Mouse (Mus musculus) right cerebral cortex, postnatal 4 days (tissue): ENCODE results near the gene Gm28043.

Experiments used
- DNase-seq: peaks from one replicate; pipeline ENCODE4 v3.0.0-alpha.2; 2022

Gm28043 gene

DNA sequence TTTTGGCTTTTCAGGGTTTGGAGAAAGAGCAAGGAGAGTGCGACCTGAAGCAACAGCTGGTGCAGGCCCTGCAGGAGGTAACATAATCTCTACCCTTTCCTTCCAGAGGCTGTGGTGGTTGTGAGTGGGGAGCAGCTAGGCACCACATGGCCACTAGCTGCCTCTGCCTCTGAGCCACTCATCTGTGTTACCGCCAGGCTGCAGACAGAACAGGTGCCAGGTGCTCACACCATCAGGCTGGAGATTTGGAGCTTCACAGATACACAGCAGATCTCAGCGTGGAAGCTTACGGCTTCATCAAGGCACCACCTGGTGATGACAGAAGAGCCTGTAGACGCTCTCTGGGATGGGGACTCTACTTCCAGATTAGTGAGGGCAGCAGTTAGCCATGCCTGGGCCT is 14.3 kb downstream of the Gm28043 start:
- no peak for DNase-seq

DNA sequence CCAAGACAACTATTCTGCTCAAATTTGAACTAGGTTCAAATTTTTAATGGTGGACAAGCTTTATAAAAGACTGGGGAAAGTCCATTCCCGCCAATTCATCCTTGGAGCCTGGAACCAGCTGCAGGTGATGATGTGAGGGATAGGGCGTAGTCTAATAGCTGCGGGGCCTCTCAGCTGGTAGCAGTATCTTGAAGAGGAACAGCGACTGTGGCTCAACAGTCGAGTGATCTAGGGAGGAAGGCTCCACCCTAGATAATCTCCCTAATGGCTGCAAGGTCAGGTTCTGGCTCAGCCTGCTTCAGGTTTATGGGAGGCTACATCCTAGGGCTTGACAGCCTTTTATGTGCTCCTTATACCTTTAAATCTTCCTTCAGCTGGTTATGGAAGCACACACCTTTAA is 14.9 kb downstream of the Gm28043 start:
- no peak for DNase-seq

DNA sequence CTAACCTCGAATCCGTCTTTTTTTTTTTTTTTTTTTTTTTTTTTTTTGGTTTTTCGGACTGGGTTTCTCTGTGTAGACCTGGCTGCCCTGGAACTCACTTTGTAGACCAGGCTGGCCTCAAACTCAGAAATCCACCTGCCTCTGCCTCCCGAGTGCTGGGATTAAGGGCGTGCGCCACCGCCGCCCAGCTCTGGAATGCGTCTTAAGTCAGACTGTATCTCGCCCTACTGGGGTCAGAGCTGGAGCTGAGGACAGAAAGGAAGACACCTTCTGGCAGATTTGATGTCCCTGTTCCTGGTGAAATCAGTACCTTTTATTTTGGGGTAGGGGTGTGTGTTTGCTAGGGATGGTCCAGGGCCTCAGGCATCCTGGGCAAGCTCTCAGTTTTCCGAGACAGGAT is 17.6 kb downstream of the Gm28043 start:
- no peak for DNase-seq

DNA sequence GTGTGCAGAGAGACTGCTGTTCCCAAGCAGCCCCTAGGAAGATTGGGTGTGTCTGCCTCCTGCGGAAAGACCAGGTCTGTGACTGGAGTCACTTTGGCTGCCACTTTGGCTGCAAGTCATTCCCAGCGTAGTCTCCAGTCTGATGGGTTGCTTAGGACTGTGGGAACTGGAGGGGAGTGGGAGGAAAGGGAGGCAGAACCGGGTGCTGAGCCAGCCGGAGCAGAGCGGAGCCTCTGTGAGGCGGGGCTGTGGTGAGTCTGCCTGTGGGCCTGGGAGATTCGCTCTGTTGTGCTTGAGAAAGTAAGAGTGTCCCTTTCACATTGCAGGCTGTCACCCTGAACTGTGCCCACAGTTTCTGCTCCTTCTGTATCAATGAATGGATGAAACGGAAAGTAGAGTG is 20.8 kb downstream of the Gm28043 start:
- DNase-seq: no peak

DNA sequence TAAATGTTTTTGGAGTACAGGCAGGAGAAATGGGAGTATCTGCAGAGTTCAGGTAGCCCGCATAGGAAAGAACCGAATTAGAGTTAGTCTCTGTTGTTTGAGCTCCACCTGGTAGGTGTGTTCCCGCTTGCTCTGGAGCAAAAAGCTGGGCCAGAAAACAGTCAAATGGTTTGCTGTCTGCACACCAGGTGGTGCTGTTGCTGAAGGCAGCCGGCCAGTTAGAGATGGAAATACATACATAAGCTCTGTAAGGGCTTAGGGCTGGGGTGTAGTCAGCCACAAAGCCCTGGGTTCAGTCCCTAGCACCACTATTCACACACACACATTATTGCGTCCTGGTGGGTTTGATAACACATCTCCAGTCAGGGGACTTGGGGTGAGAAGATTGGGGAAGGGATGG is 21.4 kb downstream of the Gm28043 start:
- peak; percentile 52 for DNase-seq

DNA sequence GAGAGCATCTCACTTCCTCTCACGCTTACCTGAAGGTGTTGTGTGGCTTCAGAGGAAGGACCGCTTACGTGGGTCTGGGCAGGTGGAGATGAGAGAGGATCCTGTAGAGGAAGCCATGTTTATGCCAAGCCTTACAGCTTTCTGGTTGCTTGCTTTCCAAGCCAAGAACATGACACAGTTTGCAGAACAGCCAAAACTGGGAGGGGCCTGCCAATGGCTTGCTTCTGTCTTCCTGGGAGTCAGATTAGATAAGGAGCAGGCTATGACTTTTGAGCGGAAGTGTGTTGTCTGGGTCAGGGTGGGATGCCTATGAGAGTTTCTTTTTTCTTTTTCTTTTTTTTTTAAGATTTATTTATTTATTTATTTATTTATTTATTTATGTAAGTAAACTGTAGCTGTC is 22.7 kb downstream of the Gm28043 start:
- no peak for DNase-seq

DNA sequence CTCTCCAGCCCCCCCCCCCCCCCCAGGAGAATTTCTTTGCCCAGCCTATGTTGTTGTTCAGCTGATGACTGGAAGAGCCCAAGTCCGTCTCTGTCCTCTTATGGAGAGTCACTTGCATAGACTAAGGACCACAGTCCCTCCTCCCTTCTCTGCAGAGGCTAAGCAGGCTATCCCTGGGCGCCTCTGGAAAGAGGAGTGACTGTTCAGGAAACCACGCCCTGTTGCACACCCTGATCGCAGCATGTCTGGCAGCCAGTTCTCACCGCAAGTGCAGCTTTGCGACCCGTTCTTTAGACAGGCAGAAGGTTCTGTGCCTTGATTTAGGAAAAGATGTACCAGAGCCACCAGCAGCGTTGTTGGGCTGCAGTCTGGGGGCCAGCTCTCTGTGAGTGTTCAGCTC is 23.2 kb downstream of the Gm28043 start:
- DNase-seq: no peak

DNA sequence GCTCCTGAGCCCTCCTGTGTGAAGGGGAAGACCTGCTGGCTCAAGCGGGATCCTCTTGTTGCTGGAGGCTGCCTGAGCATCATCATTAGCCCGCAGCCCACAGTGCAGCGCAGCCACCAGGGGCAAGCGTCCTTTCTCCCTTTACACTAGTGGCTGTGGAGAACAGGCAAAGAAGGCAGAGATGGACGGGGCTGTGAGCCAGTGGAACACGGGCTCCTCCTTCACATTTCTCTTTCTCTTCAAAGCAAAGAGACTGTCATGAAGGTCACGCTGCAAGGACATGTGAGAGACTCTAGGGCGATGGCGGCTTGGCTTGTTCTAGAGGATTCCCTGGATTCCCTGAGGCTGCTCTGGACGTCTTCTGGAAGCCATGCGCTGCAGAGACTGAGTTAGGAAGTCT is 26.3 kb downstream of the Gm28043 start:
- DNase-seq: no peak

DNA sequence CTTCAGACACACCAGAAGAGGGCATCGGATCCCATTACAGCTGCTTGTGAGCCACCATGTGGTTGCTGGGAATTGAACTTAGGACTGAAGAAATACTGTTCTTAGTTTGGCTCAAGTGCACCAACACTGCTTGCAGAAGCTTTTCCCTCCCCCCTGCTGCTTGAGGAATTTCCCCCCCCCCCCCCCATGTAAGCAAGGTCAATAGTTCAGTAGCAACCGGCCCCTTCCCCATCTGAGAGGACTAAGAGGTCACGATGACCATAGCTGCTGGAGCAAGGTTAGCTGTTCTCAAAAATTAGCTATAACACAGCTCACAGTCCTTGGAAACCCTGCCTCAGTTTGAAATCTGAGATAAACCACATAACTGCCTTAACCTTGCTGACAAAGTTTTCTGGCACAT is 27.5 kb downstream of the Gm28043 start:
- DNase-seq: no peak

DNA sequence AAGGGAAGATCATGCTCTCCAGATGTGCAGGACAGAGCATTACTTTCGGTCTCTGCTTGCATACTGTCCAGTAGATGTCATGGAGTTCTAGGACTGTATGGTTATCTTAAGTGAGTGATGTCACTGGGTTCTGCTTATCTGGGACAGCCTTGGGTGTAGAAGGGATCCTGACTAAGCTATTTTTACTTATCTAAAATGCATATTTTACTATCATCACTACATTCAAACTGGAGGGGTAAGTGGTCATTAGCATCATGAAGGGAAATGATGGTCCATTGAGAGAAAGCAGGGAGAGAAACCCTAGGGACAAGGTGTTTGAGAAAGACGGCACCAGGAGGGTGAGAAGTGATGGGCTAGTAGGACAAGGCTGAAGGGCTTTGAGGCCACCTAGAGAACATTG is 43.6 kb downstream of the Gm28043 start:
- DNase-seq: no peak

DNA sequence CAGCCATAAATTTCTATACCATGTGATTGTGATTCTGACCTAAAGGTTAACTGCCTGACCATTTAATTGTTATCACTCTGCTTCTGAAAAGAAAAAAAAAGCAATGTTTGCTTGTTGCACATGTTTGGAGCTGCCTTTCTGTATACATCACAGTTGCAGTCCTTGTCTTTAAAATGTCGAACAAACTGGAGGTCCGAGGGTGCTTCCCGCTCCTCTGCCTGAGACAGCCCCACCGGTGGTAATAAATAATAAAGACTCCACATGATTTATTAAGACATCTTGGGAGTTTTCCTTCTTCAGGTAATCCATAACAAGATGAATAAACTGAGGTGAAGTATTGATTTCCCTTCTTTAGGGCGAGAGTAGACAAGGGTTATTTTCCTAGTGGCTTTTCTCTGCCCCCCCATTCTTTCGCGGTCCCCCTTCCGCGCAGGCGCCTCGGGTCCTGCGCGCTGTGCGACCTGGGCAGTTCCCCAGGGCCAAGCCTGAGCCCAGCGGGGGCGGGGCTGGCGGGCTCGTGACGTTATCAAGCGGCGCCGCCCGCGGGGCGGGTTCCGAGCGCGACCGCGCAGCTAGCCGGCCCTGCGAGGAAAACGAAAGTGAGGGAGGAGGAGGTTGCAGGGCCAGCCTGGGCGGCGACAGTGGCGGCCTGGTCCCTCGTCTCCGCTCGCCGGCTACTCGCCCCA is 45.5 kb downstream of the Gm28043 start, which contains the start of gene Cmtr1:
TSS of gene Cmtr1 (plus strand) at position 520 of the 686 bp plus-strand sequence.
- peak; percentile 92 for DNase-seq

DNA sequence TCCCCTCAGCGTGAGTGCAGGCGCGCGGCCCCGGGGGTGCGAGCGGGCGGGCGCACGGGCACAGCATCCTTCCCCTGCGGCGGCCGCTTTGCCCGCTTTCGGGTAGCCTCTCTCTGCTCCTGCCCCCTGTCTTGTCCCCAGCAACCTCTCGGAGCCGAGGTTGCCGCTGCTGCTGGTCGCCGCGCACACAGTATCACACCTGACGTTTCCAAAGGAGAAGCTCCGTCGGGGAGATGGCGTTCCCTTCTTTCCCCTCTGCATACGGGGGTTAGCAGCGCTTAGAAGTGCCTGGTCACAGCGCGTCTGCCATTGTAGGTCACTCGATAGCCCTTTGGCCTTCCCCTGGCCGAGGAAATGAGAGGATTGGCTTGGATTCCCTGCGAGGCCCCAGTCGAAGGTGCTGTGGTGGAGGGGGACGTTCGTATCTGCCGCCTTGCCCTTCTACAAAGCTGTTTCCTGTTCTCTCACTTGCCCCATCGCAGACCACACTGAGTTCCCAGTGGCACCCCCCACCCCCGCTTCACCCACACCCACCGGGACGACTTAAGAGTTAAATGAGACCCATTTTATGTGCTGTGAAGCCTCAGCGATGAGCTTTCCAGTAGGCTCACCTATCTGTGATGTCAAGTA is 46.2 kb downstream of the Gm28043 start:
- peak; percentile 18 for DNase-seq

DNA sequence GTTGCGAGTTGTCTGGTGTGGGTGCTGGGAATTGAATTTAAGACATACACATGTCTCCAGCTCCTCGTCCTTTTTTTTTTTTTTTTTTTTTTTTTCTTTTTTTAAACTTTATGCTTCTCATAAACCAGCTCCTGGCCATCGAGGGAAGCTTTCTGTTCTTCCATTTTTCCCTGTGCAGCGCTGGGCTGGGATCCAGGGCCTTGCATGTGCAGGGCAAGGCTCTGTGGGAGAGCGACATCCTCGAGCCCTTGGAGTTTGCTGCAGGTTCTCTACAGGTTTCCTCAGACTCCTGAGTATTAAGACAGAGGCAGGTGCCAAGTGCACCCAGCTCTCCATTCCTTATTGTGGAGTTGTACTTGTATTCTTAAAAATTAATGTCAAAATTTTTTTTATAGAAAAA is 47.5 kb downstream of the Gm28043 start:
- DNase-seq: no peak

DNA sequence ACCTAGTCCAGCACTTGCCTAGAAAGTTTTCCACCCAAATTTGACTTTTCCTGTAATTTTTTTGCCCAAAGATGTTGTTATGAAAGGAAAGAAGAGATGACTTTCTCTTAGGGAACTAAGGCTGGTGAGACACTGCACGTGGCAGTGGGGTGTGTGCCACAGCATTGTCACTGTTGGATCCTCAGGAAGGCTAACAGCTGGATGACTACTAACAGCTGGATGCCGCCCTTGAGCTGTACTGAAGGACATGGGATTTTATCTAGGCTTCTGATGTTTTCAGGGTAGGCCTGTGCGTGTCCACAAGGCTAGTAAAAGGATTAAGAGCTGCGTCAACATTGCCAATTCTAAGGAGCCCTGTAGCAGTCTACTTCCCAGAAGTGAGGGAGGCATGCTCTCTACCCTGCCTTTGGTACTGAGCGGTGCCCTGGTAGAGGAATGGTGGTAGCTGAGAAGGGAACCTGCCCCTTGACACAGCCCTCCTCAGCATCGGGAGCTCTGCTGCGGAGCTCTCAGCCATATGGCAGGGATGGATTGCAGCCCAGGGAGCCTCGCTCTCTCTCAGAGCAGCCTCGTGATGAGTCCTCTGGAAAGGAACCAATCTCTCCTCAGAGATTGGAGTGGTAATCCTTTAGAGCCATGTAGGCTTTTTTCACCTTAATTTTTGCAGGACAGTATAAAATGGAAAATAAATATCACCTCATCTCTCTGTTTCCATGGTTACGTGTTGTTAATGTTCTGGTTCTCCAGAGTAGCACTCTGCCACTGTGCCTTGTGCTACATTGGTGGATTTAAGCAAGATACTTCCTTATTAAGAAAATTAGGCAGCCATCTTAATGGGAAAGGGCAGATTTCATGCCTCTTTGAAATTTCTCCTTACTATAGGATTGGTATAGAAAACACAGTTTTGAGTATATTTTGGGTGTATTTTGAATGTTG is 53.6 kb downstream of the Gm28043 start:
- DNase-seq: peak; percentile 40

DNA sequence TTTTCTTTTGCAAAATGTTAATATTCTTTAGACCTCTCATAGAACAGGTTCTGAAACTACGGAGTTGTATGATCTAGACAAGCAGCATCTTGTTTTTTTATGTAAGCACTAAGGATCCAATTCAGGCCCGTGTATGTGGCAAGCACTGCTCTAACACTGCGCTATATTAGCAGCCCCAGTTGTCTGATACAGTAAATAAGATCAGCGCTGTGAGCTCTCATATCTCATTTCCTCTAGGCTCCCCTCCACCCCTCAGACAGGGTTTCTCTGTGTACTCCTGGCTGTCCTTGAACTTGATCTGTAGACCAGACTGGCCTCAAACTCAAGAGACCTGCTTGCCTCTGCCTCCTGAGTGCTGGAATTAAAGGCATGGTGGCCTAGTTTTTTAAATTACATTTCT is 54.4 kb downstream of the Gm28043 start:
- DNase-seq: no peak

DNA sequence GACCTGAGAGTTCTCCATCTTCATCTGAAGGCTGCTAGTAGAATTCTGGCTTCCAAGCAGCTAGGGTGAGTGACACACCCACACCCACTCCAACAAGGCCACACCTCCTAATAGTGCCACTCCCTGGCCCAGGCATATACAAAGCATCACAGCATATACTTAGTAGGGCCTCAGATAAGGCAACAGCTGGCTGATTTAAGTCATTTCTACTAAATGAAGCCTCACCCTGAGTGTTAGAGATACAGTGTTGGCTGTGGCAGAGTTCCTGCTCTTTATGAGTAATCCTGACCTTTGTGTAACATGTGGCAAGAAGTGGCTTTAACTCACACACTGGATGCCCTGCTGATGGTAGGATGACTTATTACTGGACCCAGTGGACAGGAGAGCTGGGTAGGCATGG is 55.3 kb downstream of the Gm28043 start:
- DNase-seq: no peak

DNA sequence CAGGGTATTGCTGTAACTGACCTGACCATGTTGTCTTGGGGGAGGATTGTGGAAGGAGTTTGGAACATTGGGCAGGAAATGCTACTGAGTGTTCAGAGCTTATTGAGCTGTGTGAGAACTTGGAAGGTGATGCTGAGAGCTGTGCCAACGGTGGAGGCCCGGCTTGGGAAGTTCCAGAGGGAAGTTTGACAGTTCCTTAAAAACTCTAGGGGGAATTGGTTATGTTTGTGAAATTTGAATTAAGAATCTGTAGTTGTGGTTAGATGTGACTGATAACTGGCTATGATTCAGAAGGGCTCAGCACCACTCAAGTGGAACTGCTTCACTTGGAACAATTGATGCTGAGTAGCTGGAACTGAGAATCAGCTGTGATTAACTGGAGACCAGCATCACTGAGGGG is 56.3 kb downstream of the Gm28043 start:
- DNase-seq: no peak

DNA sequence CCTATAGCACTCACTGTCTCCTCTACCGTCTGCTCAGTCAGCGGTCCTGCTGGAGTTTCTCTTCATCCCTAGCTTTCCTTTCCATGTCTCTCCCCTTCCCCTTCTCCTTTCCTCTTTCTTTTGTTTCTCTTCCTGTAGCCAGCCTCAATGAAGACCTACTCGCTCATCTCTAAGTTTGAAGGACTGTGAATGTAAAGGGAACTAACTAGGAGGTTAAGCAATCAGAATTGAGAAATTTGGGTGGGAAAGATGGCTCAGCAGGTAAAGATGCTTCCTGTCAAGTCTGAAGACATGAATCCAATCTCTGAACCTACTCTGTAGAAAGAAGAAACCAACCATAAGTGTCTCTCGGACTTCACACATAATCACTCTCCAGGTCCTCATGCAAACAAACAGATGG is 58.6 kb downstream of the Gm28043 start:
- no peak for DNase-seq

DNA sequence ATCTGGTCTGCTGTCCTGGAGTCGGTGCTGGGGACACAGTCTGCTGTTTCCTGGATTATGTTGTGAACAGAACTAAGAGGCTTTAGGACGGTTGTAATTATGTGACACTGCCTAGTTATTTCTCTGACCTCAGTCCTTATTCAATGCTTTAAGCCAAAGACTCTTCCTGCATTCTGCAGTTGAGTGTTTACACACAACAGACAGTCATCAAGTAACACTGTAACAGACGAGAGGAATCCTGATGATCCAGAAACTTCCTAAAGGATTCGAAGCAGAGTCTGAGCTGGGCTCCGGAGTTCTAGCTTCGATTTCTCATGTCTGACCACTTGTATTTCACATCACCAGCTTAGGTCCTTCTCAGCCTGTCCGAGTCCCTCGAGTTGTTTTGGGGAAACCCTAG is 63.9 kb downstream of the Gm28043 start:
- DNase-seq: no peak

DNA sequence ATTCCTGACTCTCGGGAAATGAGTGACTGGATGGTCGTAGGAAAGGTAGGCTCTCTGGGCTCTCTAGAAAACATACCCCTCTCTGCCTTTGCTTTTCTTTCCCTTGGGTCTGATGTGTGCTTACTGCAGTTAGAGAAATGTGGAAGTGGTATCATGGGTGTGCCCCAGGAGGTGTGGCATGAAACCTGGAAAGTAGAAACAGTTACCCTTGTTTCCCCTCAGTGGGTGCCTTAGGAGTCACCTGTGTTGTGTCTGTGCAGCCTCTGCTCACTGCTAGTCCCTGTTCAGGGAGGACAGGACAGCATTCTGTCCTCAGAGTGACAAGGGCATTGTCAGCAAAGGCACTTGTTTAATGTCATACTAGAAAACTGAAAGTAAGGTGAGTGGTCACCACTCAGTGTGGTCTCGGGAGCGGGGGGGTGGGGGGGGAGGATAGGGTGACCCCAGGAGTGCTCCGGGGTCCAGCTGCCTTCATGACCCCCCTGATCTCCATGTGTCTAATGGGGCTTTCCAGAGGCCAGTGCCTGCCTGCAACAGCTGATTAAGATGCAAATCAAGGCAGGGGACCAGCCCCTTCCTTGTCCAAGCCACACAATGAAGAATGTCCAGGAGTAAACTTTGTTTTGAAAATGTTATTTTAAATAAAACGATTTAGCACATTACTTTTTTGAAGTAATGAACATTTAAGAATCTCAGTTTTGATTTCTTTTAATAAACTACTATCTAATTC is 64.5 kb downstream of the Gm28043 start:
- no peak for DNase-seq

DNA sequence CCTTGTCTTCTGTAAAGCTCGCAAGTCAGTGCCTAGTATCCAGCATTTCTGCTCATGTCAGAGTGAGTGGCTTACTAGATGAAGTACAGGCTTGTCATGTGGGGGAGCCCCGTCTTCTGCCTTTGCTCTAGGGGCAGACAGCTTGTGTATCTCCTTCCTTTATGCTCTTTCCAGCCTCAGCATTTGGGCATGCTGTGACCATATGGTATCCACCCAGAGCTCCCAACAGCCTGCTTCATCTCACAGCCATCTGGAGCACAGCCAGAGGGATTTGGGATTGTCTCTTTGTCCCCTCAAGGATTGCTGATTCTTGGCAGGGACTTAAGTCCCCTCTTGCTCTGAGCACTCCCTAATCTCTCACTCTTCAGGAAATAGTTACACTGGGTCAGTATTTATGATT is 65.5 kb downstream of the Gm28043 start:
- DNase-seq: peak; percentile 44

DNA sequence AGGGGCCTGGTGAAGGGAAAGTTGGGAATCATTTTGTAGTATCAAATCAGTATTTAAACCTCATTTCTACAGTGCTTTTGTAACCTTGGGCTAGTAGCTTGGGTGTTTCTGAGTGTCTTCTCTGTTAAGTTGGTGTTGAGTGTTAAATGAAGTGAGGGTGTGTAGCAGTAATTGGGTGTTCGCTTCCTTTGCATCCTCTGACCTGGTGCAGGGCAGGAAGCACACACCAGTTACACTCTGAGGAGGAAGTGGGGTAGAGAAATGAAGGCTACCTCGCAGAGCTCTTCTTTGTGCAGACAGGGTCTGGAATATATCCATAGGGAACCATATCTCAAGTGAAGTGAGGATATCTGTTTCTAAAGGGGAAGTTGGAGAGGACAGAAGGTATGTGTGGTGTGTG is 66.2 kb downstream of the Gm28043 start:
- no peak for DNase-seq

DNA sequence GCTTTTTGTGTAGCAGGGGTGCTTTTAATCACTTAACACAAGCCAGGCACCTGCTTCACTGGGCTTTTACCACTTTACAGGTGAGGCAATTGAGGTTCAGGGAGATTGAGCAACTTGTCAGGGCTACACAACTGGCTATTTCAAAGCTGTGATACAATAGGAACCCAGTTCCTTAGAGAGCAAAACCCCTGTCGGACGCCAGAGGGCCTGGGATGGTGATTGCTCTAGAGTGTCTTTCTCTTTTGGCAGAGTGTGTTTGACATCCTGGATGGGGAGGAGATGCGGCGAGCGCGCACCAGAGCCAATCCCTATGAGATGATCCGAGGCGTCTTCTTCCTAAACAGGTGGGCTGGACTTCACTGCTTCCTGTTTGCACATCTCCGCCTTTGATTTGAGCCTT is 67.0 kb downstream of the Gm28043 start:
- DNase-seq: no peak
